Mouse (Mus musculus): ENCODE results near the gene Orm1.

DNA sequence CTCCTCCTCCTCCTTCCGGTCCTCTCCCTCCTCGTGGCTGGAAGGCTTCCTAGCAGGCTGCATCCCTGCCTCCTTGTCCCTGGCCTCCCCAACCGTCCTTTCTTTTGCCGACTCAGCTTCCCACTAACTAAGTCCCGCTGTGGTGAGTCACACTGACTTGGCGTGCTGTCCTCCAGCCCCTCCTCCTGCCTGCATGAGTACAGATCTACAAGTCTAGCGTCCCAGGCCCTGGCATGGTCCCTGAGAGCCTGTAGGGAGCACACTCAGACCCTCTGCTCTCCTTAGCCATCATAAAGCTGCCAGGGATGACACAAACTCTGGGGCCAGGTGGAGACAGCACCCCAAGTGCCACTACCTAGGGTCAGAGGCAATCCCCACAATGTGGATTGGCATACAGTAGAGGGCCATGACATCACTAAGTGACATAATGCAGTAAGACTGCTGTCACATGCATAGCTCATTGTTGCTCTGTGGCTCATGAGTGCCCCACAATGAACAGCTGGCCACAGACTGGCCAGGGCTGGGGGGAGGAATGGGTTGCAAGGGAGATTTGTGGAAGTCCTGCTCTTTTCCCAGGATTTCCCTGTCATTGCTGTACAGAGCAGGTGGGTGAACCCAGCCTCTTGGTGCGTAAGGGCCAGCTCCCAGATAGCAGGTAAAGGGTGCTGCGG lies 28.1 kb upstream of the Orm1 start:
- TF ChIP-seq CTCF (IDR thresholded peaks at IDR 0.05), result no peak
- no peak for TF ChIP-seq POLR2A (IDR thresholded peaks at IDR 0.05; ENCODE audit: insufficient read depth, low read depth, low read length)
- no peak for TF ChIP-seq EP300 (IDR thresholded peaks at IDR 0.05; ENCODE audit: insufficient read depth, low read depth, low read length)
